17 mouse cellular contexts compared by ENCODE assay signal in the genomic region with DNA sequence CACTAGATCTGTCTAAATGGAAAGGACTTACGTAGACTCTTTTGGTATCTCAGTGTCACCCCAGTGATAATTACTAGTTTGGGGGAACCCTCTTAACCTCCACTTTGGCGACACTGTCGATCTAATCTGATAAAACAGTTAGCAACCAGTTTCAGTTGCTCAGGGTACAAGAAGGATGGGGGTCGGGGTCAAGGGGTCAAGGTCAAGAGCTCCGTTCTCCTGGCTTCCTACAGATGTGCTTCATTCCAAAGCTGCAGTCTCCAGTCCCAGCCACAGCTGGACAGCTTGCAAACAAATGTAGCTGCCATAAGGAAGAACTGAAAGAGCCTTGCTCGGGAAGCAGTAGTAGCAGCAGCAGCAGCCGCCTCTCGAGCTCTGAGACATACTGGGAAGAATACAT.
DNase-seq lines count a peak whose midpoint lies in the region; ATAC-seq and TF ChIP-seq lines count a peak whose summit lies in the region.
"Had no signal": no experiment of that assay in that cellular context is flagged by ENCODE, and none has a peak within 500 bp of the region (broad histone marks: within the 10 kb centered on the region; RNA-seq: fewer than 3 reads in every experiment).

No protein-coding gene starts in this region.

- peak; percentile 34 for DNase-seq in cerebellum, adult 11-12 months
- DNase-seq in lung, embryonic 14.5 days = peak; percentile 46
- no peak for DNase-seq in lung, postnatal 4 days
- peak; percentile 43 for DNase-seq in cerebellum, adult 9-11 months
- no peak for DNase-seq in limb, embryonic 10.5 days (ENCODE audit: low spot score)
- DNase-seq: adrenal gland, postnatal 25 days; gastrocnemius, adult 2 months; heart, postnatal 14 days; liver; thymus, postnatal 14 days had no signal

- ATAC-seq in cerebellum, adult (ENCODE audit: insufficient number of reproducible peaks, low FRiP score, low TSS enrichment) = no peak
- ATAC-seq in lung, embryonic 14.5 days (ENCODE audit: insufficient read depth) = no peak; the same call in 1 of the 2 replicates
- ATAC-seq in forebrain, embryonic 15.5 days (replicated peaks) = no peak
- no peak for ATAC-seq in inflammation-experienced regulatory T-cells, adult 6 months
- ATAC-seq: forebrain, embryonic 13.5 days; hindbrain, postnatal 0 days had no signal

- no peak for TF ChIP-seq CTCF in lung, embryonic 14.5 days (IDR thresholded peaks at IDR 0.05; ENCODE audit: low read depth)

- H3K9ac ChIP-seq in lung, embryonic 14.5 days = no peak overlapping the region
- H3K9ac ChIP-seq in forebrain, embryonic 15.5 days (replicated peaks) = no peak overlapping the region
- H3K9ac ChIP-seq: forebrain, embryonic 13.5 days; lung, embryonic 15.5 days; midbrain, embryonic 12.5 days had no signal

- H3K9me3 ChIP-seq in lung, embryonic 14.5 days (ENCODE audit: low read depth, low read length) = no peaks in the 10 kb centered on the region
- H3K9me3 ChIP-seq in limb, embryonic 10.5 days (replicated peaks) = no peaks in the 10 kb centered on the region
- H3K9me3 ChIP-seq in forebrain, embryonic 15.5 days = no peaks in the 10 kb centered on the region
- H3K9me3 ChIP-seq: forebrain, embryonic 13.5 days; lung, embryonic 15.5 days; midbrain, embryonic 12.5 days had no signal

- H3K4me1 ChIP-seq in lung, embryonic 14.5 days (ENCODE audit: insufficient read depth) = no peaks in the 10 kb centered on the region
- peaks cover 65% of the 10 kb centered on the region for H3K4me1 ChIP-seq in limb, embryonic 10.5 days
- H3K4me1 ChIP-seq in forebrain, embryonic 15.5 days = peaks cover 15% of the 10 kb centered on the region

- H3K36me3 ChIP-seq in lung, embryonic 14.5 days (ENCODE audit: insufficient read depth) = no peaks in the 10 kb centered on the region
- 0 out of 2 replicates have a peak, but pooled peaks cover 2% of the 10 kb centered on the region for H3K36me3 ChIP-seq in limb, embryonic 10.5 days
- H3K36me3 ChIP-seq in forebrain, embryonic 15.5 days = no peaks in the 10 kb centered on the region
- H3K36me3 ChIP-seq: lung, embryonic 15.5 days; midbrain, embryonic 12.5 days had no signal

- H3K4me2 ChIP-seq in lung, embryonic 14.5 days = no peak overlapping the region
- H3K4me2 ChIP-seq in forebrain, embryonic 15.5 days (replicated peaks) = no peak overlapping the region
- H3K4me2 ChIP-seq: forebrain, embryonic 13.5 days; lung, embryonic 15.5 days; midbrain, embryonic 12.5 days had no signal

- WGBS in lung, embryonic 14.5 days = 33% methylated on average over 8 of the region's 8 CpGs
- WGBS in limb, embryonic 10.5 days = 33% methylated on average over 8 of the region's 8 CpGs
- 74% methylated on average over 8 of the region's 8 CpGs for WGBS in forebrain, embryonic 15.5 days

- no peak overlapping the region for H3K27ac ChIP-seq in lung, embryonic 14.5 days (ENCODE audit: low read depth)
- H3K27ac ChIP-seq in limb, embryonic 10.5 days = peak overlapping the region; percentile 31; the same call in 1 of the 2 replicates
- no peak overlapping the region for H3K27ac ChIP-seq in forebrain, embryonic 15.5 days (replicated peaks)
- H3K27ac ChIP-seq: forebrain, embryonic 13.5 days; gastrocnemius, adult 2 months; hindbrain, postnatal 0 days; lung, embryonic 15.5 days; midbrain, embryonic 12.5 days had no signal

- H3K27me3 ChIP-seq in lung, embryonic 14.5 days (ENCODE audit: insufficient read depth, low read length) = no peaks in the 10 kb centered on the region
- H3K27me3 ChIP-seq in limb, embryonic 10.5 days (ENCODE audit: low read depth, poor library complexity, severe bottlenecking) = no peaks in the 10 kb centered on the region; the same call in 1 of the 2 replicates
- H3K27me3 ChIP-seq in forebrain, embryonic 15.5 days = no peaks in the 10 kb centered on the region
- H3K27me3 ChIP-seq: forebrain, embryonic 13.5 days; midbrain, embryonic 12.5 days had no signal

- no peak overlapping the region for H3K4me3 ChIP-seq in lung, embryonic 14.5 days (ENCODE audit: low read depth, low read length)
- H3K4me3 ChIP-seq in limb, embryonic 10.5 days = no peak overlapping the region
- no peak overlapping the region for H3K4me3 ChIP-seq in forebrain, embryonic 15.5 days
- H3K4me3 ChIP-seq: forebrain, embryonic 13.5 days; gastrocnemius, adult 2 months; lung, embryonic 15.5 days; midbrain, embryonic 12.5 days had no signal

Comparison
In these comparisons a context has a peak if more than half of its experiments do, and no peak if none do; other contexts are left out.
1. DNase-seq: peak in cerebellum, adult 11-12 months (single experiment), lung, embryonic 14.5 days (single experiment) and cerebellum, adult 9-11 months (single experiment); none in lung, postnatal 4 days (0 of 2) and limb, embryonic 10.5 days (single experiment).